Mouse (Mus musculus) heart, embryonic 10.5 days (tissue): ENCODE data around the gene Magi1. TPM values are rescaled to one million over a fixed set of nuclear protein-coding genes. Genes with fewer than 3 reads are reported as not detected.
A peak's percentile ranks its signal among the peaks of the same experiment; 100 is the strongest.

Experiments used
- DNase-seq: peaks from one replicate; pipeline ENCODE4 v3.0.0-alpha.2; 2017; ENCODE audit warnings: low spot score
- H3K27ac ChIP-seq: fragments of 300-500 bp; sonication (generic); 2 replicates; pipeline ENCODE4 v1.5.1; 2016; ENCODE audit warnings: mild to moderate bottlenecking
- H3K27me3 ChIP-seq: fragments of 300-500 bp; sonication (generic); 2 replicates; pipeline ENCODE4 v1.6.1; 2016; ENCODE audit warnings: mild to moderate bottlenecking; ENCODE audit not compliant: poor library complexity, insufficient read depth, severe bottlenecking
- H3K36me3 ChIP-seq: fragments of 300-500 bp; sonication (generic); 2 replicates; pipeline ENCODE4 v1.6.1; 2016; ENCODE audit warnings: mild to moderate bottlenecking, moderate library complexity
- H3K4me1 ChIP-seq: fragments of 300-500 bp; sonication (generic); 2 replicates; pipeline ENCODE4 v1.6.1; 2016; ENCODE audit warnings: mild to moderate bottlenecking
- H3K4me3 ChIP-seq: fragments of 300-500 bp; sonication (generic); 2 replicates; pipeline ENCODE4 v1.5.1; 2016; ENCODE audit warnings: mild to moderate bottlenecking, moderate library complexity
- H3K9me3 ChIP-seq: fragments of 300-500 bp; sonication (generic); 2 replicates; pipeline ENCODE4 v1.6.1; 2016; ENCODE audit warnings: mild to moderate bottlenecking, moderate library complexity
- WGBS: fragments of 180-500 bp; shearing (Covaris S2); methylation state at CpG from one replicate; pipeline ENCODE4 v1.1.7; 2016; 5-methylcytosine and 5-hydroxymethylcytosine counted together
- polyA plus RNA-seq: library from polyadenylated mRNA; unstranded; fragments of >200 nt; fragmentation: Nextera tagmentation; extraction: Ambion mirVana; gene quantifications from 2 replicates; pipeline ENCODE4 v1.2.1, GENCODE M21; 2016

Magi1 gene
- polyA plus RNA-seq, 1 experiment from 2014 or later: 10.5 TPM

DNA sequence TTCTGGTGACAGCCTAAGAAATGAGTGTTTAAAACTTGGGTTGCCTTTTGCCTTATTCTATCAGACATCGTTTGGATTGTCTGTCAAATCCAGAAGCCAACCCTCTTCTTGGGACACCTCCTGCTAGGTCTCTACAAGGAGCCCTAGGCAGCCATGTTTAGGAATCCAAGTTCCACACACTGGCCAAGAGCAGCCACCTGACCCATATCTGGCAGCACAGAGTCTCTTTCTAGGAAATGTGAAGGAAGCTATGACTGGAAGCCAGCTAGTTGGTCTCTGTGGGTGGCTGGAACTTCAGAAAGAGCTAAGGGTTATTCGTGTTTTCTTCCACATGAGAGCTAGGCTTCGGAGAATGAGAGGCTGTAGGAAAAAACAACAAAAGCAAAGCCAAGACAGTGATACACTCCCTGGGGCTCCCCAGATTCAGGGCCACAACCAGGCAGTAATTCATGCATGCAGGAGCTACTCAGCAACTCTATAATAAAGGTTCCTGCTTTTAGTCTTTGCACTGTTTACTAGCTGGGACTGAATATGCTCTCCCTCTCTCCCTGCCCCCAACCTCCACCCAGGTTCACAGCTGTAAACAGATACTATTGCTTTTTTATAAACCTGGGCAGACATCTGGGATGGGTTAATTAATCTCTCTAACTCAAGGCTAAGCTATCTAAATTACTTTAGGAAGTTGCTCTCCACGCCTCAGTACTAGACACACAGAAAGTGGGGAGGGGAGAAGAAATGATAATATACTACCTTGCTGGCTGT, 188.6 kb downstream of the Magi1 start:
- DNase-seq: no peak
- Histone ChIP-seq H3K27ac (peak overlapping the region; percentile 52; the same call in 1 of the 2 replicates), H3K4me1 (peaks cover 59% of the 10 kb centered on the region)

DNA sequence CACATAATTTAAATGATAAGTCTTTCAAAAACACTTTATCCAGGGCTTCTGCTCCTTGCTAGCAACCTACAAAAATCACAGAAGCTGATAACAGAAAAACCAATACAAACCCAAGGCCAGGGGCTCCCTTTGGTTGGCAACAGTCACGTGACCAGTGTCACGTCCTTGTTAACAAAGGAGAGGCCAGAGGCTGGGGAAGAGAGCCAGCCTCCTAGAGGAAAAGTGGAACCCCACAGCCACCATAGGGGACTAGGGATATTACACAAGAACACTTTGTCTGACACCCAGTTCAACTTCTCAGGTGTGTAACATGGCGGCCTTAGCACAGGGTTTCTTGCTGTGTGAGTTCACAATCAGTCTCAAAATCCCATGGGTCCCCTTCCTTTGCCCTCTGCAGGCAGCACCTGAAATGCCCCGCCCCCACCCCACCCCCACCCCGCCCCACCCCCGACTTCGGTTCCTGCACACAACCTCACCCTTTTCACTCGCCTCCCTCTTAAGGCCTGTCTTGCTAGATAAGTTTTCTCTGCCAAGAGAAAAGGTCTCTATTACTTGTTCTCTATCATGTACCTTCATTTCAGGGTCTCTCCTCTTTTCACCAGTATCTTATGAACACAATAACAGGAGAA, 190.6 kb downstream of the Magi1 start:
- H3K4me3 ChIP-seq: no peak overlapping the region
- WGBS: 43% methylated on average over 7 of the region's 8 CpGs
- H3K9me3 ChIP-seq: no peaks in the 10 kb centered on the region
- H3K27ac ChIP-seq: peak overlapping the region; percentile 31; the same call in 1 of the 2 replicates
- no peaks in the 10 kb centered on the region for H3K36me3 ChIP-seq
- no peaks in the 10 kb centered on the region for H3K27me3 ChIP-seq
- peaks cover 60% of the 10 kb centered on the region for H3K4me1 ChIP-seq
- no peak for DNase-seq

More for the DNA sequence above, 188.6 kb downstream of the Magi1 start:
- 65% methylated on average over 4 of the region's 4 CpGs for WGBS
- no peaks in the 10 kb centered on the region for H3K36me3 ChIP-seq
- H3K27me3 ChIP-seq: no peaks in the 10 kb centered on the region
- no peak overlapping the region for H3K4me3 ChIP-seq
- no peaks in the 10 kb centered on the region for H3K9me3 ChIP-seq

DNA sequence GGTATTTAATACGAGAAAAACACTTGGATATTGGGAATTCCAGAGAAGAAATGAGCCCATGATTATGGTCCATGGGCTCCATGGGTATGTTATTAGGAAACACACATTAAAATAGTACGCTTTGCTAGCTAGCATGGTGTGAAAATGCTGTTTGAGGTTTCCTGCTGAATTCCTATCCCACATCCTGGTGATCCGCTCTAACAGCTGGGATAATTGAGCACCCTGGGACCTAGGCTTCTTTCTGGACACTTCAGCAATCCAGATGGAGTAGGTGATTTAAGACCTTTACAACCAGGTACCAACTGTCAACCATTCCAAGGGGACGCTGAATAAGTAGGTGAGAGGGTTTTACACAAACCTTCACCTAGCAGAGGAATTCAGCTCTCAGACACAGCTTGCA, 191.2 kb downstream of the Magi1 start:
- Histone ChIP-seq H3K9me3 (no peaks in the 10 kb centered on the region), H3K27ac (no peak overlapping the region; the same call in 1 of the 2 replicates), H3K36me3 (no peaks in the 10 kb centered on the region), H3K27me3 (no peaks in the 10 kb centered on the region), H3K4me3 (no peak overlapping the region), H3K4me1 (peaks cover 66% of the 10 kb centered on the region)
- no peak for DNase-seq
- 85% methylated on average over 4 of the region's 4 CpGs for WGBS

DNA sequence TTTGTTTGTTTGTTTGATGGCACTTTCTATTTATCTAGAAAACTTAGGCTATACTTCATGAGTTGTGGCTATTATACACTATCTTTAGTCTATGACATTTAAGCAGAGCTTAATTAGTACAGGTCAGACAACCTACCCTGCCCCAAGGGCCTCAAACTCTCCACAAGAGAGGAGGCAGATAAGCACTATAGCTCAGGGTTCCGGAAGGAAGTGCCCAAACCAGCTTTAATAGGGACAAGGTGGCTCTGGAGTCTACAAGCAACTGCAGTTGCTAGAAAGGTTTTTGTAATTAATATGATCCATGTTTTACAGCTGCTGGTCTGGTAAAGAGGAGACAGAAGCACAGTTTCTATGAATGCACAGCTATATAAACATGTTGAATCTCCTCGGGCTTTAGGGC, 196.9 kb downstream of the Magi1 start:
- no peaks in the 10 kb centered on the region for H3K9me3 ChIP-seq
- H3K4me1 ChIP-seq: peaks cover 57% of the 10 kb centered on the region
- DNase-seq: peak; percentile 16
- 44% methylated on average over 2 of the region's 2 CpGs for WGBS
- no peaks in the 10 kb centered on the region for H3K36me3 ChIP-seq
- no peak overlapping the region for H3K4me3 ChIP-seq
- no peaks in the 10 kb centered on the region for H3K27me3 ChIP-seq
- H3K27ac ChIP-seq: 0 out of 2 replicates have a peak overlapping the region, but pooled peaks have one; percentile 47

DNA sequence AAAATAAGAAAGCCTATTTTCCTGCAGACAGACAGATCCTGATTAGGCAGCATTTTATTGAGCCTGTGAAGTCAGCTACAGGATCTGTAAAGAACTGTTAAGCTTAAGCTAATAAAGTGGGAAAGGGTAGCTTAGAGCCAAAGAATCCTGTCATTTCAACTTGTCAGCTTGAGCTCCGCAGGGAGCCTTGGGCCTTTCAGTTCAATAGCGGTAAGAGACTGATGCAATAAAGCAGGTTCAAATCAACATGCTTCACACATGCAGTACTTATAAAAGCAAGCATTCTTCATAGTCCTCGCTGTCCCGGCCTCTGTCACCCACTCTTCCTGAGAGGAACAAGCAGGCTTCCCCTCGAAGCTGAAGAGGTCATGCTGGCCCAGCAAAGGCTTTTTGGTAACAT, 199.0 kb downstream of the Magi1 start:
- DNase-seq: no peak
- Histone ChIP-seq H3K9me3 (no peaks in the 10 kb centered on the region), H3K4me1 (peaks cover 60% of the 10 kb centered on the region), H3K36me3 (no peaks in the 10 kb centered on the region), H3K4me3 (no peak overlapping the region), H3K27me3 (no peaks in the 10 kb centered on the region), H3K27ac (no peak overlapping the region)
- WGBS: 66% methylated on average over 5 of the region's 5 CpGs

DNA sequence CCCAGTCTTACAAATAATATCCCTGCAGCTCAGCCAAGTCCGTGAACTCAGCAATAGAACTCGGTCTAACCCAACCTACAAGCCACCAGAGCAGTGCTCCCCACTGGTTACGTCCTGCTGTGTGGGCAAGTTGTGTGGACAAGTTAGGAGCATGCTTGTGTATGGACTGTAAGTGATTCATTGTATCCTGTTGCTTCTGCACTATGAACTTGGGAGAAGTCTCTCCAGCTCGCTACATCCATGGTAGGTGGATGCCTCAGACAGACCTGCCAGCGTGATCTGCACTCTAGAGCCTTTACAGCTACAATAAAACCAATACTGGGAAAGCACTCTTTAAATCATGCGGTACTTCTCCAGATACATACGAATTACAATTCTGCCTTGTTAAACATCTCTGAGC, 200.3 kb downstream of the Magi1 start:
- peaks cover 73% of the 10 kb centered on the region for H3K4me1 ChIP-seq
- no peaks in the 10 kb centered on the region for H3K36me3 ChIP-seq
- DNase-seq: no peak
- no peaks in the 10 kb centered on the region for H3K27me3 ChIP-seq
- no peaks in the 10 kb centered on the region for H3K9me3 ChIP-seq
- no peak overlapping the region for H3K4me3 ChIP-seq
- peak overlapping the region; percentile 53; the same call in 1 of the 2 replicates for H3K27ac ChIP-seq
- WGBS: 87% methylated on average over 7 of the region's 7 CpGs

DNA sequence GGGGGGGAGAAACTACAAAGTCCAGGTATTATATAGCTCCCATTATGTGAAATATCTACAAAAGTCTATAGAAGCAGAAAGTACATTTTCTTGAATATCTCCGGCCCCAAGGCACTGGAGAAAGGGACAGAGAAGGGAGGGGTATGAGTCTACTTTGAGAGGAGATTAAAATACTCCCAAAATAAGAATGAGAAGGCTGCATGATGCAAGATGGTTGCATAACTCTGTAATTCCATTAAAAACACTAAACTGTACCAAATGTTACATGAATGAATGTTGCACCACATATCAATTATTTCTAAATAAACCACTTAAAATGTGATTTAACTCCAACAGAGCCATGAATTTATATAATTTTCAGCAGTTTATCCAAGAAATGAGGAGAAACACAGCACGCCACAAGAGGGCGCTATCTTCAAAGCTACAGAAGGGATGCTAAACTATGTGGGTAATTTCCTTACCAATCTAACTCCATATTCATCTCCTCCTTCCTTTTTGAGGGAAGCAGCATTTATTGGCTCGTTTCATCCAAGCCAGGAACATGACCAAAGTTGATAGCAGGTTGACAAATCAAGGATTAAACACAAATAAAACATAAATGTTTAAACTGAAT, 202.7 kb downstream of the Magi1 start:
- H3K27me3 ChIP-seq: no peaks in the 10 kb centered on the region
- no peak overlapping the region for H3K4me3 ChIP-seq
- H3K9me3 ChIP-seq: no peaks in the 10 kb centered on the region
- DNase-seq: no peak
- WGBS: 20% methylated on average over 4 of the region's 4 CpGs
- no peak overlapping the region for H3K27ac ChIP-seq
- peaks cover 63% of the 10 kb centered on the region for H3K4me1 ChIP-seq
- no peaks in the 10 kb centered on the region for H3K36me3 ChIP-seq

DNA sequence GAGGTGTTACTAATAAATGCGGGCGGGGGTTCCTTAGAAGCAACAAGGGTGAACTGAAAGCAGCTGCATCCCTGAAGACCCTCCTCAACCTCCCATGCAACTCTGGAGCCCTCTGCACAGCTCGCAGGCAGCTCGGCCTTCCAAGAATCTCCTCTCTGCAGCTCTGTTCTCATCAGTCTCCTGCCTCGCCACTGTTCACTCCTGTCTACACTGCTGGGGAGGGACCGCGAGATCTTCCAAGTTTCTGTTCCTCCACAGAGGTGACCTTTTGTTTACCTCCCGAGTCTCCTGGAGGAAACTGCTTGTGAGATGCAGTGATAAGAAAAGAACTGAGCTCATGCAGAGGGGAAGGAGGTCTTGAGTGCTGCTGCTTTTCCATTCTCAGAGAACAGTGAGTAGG, 204.8 kb downstream of the Magi1 start:
- Histone ChIP-seq H3K27me3 (no peaks in the 10 kb centered on the region), H3K4me1 (peaks cover 72% of the 10 kb centered on the region), H3K4me3 (no peak overlapping the region), H3K9me3 (no peaks in the 10 kb centered on the region), H3K36me3 (no peaks in the 10 kb centered on the region), H3K27ac (peak overlapping the region; percentile 70)
- DNase-seq: no peak
- 17% methylated on average over 8 of the region's 8 CpGs for WGBS

DNA sequence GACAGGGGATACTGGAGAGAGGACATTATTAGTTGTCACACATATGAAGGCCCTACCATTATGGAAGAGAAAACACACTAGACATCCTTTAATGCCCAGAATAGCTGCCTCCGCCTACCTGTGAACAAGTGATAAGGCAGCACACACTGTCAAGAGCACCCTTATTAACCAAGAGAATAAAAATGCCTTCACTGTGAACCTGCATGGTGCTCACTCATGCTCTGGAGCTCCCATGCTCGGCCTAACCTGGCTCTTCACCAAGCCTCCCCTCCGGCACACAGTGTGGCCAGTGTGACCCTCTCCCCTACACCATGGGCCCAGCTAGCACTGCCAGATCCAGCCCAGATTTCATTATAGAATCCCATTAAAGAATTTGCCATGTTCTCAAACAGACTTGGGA, 206.7 kb downstream of the Magi1 start:
- 83% methylated on average over 3 of the region's 3 CpGs for WGBS
- H3K27ac ChIP-seq: no peak overlapping the region
- no peaks in the 10 kb centered on the region for H3K36me3 ChIP-seq
- peaks cover 70% of the 10 kb centered on the region for H3K4me1 ChIP-seq
- no peaks in the 10 kb centered on the region for H3K9me3 ChIP-seq
- no peaks in the 10 kb centered on the region for H3K27me3 ChIP-seq
- H3K4me3 ChIP-seq: no peak overlapping the region
- no peak for DNase-seq

DNA sequence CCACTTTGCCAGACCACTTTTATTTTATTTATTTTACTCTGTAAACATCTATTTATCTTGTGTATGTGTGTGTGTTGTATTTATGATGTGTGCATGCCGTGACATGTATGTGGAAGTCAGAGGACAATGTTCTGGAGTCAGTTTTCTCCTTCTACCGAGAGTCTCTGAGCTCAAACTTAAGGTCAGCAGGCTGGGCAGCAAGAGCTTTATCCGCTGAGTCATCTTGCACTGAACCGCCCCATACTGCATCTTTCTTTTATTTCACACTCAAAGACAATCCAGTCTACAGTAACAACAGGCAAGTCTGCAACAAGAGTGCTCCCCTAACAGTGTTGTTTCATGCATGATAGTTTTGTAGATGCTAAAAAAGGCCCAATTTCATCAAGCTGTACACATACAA, 207.7 kb downstream of the Magi1 start:
- 89% methylated on average over 4 of the region's 4 CpGs for WGBS
- H3K27me3 ChIP-seq: no peaks in the 10 kb centered on the region
- no peak for DNase-seq
- no peaks in the 10 kb centered on the region for H3K9me3 ChIP-seq
- peaks cover 66% of the 10 kb centered on the region for H3K4me1 ChIP-seq
- H3K27ac ChIP-seq: no peak overlapping the region
- H3K4me3 ChIP-seq: no peak overlapping the region
- no peaks in the 10 kb centered on the region for H3K36me3 ChIP-seq

DNA sequence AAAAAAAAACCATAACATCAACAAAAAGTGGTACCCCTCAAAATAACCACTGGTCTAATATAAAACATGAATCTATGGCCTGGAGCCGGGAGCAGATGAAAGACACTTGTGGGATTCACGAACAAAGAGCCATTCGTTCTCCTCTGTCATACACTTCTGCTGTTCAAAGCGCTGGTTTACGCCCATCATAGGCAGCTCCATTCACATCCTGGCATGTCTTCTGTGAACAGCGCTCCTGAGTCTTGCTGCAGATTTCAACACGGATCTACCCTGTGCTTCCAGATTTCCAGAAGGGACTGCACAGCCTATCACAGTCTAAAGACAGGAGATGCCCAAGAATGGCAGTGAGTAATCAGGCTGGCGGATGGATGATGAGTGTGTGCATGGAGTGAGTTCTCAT, 208.5 kb downstream of the Magi1 start:
- Histone ChIP-seq H3K4me3 (no peak overlapping the region), H3K36me3 (no peaks in the 10 kb centered on the region), H3K9me3 (no peaks in the 10 kb centered on the region), H3K27ac (0 out of 2 replicates have a peak overlapping the region, but pooled peaks have one; percentile 3), H3K4me1 (peaks cover 70% of the 10 kb centered on the region), H3K27me3 (no peaks in the 10 kb centered on the region)
- 53% methylated on average over 8 of the region's 8 CpGs for WGBS
- no peak for DNase-seq

DNA sequence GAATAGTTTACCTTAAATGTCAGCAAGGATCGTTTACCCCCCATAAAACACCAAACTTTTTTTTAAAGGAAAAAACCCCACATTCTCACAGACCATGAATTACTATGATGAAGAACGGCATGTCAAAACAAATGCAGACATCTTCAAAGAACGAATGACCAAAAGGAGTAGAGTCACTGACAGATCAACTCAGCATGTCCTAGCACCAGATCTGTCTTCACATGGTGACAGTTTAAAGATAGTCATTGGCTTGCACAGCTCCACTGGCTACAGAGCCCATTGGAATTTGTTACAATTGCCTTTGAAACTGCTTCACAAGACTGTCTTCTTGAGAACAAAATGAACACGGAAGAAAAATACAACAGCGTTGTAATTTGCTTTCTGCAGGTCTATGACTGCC, 212.0 kb downstream of the Magi1 start:
- Histone ChIP-seq H3K36me3 (no peaks in the 10 kb centered on the region), H3K9me3 (no peaks in the 10 kb centered on the region), H3K27me3 (no peaks in the 10 kb centered on the region), H3K4me3 (no peak overlapping the region), H3K4me1 (peaks cover 76% of the 10 kb centered on the region), H3K27ac (no peak overlapping the region)
- 33% methylated on average over 5 of the region's 5 CpGs for WGBS
- DNase-seq: no peak

DNA sequence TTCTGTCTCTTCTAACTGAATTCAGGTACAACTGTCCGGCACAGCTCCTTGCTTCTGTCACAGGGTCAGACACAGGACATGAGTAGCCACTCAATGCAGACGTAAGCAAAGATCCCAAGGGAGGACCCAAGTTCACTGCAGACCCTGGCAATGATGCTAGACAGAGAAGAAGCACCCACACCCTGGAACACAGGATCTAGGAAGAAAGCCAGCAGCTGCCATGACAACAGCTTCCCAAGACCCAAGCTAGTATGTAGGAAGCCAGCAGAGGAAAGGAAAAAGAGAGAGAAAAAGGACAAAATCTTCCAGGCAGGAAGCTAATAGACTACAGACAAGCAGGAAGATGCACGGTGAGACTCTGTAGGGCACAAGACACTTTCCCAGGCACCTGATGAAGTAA, 213.0 kb downstream of the Magi1 start:
- no peak for DNase-seq
- whole genome bisulfite sequencing: 41% methylated on average over 3 of the region's 3 CpGs
- Histone ChIP-seq H3K4me1 (peaks cover 67% of the 10 kb centered on the region), H3K27ac (peak overlapping the region; percentile 79), H3K9me3 (no peaks in the 10 kb centered on the region), H3K27me3 (no peaks in the 10 kb centered on the region), H3K4me3 (no peak overlapping the region), H3K36me3 (no peaks in the 10 kb centered on the region)
